Mouse (Mus musculus) bone marrow macrophage, adult 2 months (primary cell): ENCODE results near the gene Hist1h1b.

Source experiments
- CTCF ChIP-seq: IDR thresholded peaks from 2 replicates; pipeline ENCODE4 v1.5.1; 2012; ENCODE audit warnings: low read depth, mild to moderate bottlenecking, low read length, moderate library complexity
- POLR2A ChIP-seq: IDR thresholded peaks from 2 replicates; pipeline ENCODE4 v1.6.1; 2012; ENCODE audit warnings: mild to moderate bottlenecking, low read depth, low read length, borderline replicate concordance

- TF ChIP-seq CTCF: no peak
- no peak for TF ChIP-seq POLR2A
Observed at GRCm38 (mm10) chr13:21755707-21756106, 24.7 kb downstream of the Hist1h1b start.
